Mouse (Mus musculus): Measurements from ENCODE around the gene Gtf2f2.

GRCm38 (mm10) chr14:75871750-75872149, 138.9 kb downstream of the Gtf2f2 start:
- TF ChIP-seq MYOG (IDR thresholded peaks at IDR 0.05; ENCODE audit: control insufficient read depth in 1 of 3, insufficient read depth in 1 of 3, insufficient read length in 2 of 3, low read depth in 2 of 3) (no peak), E2F4 (IDR thresholded peaks at IDR 0.05; ENCODE audit: insufficient read depth) (no peak), POLR2AphosphoS2 (IDR thresholded peaks at IDR 0.05; ENCODE audit: insufficient read length, low read depth) (no peak), TCF12 (IDR thresholded peaks at IDR 0.05; ENCODE audit: insufficient read depth, poor library complexity, severe bottlenecking) (no peak)
